Mouse (Mus musculus): ENCODE results near the gene Sctr. TPM values are rescaled to one million over a fixed set of nuclear protein-coding genes. Genes with fewer than 3 reads are reported as not detected.

Sctr gene
- polyA plus RNA-seq, 1 experiment from 2014 or later: not detected

DNA sequence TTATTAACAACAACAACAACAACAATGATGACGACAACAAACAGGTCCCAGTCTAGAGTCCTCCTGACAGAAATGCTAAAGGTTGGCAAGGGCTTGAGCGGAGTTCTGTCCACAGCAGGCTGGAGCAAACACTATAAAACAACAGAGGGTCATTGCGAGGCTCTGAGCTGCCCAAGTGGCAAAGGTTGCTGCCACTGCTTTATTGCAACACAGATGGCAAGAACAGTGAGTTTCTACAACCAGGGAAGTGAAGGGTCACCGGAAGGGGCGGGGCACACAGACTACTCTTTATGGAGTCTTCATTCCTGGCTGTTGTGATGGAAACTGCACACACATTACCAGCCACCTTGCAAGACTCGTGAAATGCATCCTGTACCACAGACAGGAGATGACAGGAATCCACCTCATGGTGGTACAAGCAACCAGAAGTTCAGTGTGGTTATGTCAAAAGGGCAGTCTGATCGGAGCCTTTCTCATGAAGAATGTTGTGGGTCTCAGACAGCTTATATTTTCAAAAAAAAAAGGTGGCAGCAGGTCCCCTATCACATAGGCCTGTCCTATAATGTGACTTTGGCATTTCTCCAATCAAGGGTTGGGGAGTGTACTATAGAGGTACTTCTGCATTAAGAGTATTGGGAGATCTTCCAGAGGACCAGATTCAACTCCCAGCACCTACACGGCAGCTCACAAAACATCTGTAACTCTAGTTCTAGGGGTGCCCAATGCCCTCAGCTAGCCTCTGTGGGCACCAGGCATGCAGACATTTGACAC lies 93.9 kb downstream of the Sctr start:
- H3K4me3 ChIP-seq: no peak overlapping the region
- H3K27ac ChIP-seq: no peak overlapping the region
- no peaks in the 10 kb centered on the region for H3K4me1 ChIP-seq
- H3K9me3 ChIP-seq: no peaks in the 10 kb centered on the region
- WGBS: 82% methylated on average over 8 of the region's 8 CpGs
- H3K36me3 ChIP-seq: no peaks in the 10 kb centered on the region
- H3K27me3 ChIP-seq (ENCODE audit: insufficient read depth, poor library complexity, severe bottlenecking): no peaks in the 10 kb centered on the region
- no peak for DNase-seq (ENCODE audit: low spot score)

GRCm38 (mm10) chr1:120101227-120101609 lies 94.5 kb downstream of the Sctr start:
- no peak overlapping the region for H3K4me3 ChIP-seq
- DNase-seq (ENCODE audit: low spot score): no peak
- 73% methylated on average over 3 of the region's 3 CpGs for WGBS
- H3K4me1 ChIP-seq: no peaks in the 10 kb centered on the region
- H3K27me3 ChIP-seq (ENCODE audit: insufficient read depth, poor library complexity, severe bottlenecking): no peaks in the 10 kb centered on the region
- no peaks in the 10 kb centered on the region for H3K9me3 ChIP-seq
- H3K27ac ChIP-seq: no peak overlapping the region
- H3K36me3 ChIP-seq: no peaks in the 10 kb centered on the region

- 82% methylated on average over 5 of the region's 5 CpGs for WGBS
- no peak for DNase-seq (ENCODE audit: low spot score)
- no peak overlapping the region for H3K27ac ChIP-seq
- no peaks in the 10 kb centered on the region for H3K36me3 ChIP-seq
- H3K4me3 ChIP-seq: no peak overlapping the region
- no peaks in the 10 kb centered on the region; the same call in 1 of the 2 replicates for H3K27me3 ChIP-seq (ENCODE audit: insufficient read depth, poor library complexity, severe bottlenecking)
- no peaks in the 10 kb centered on the region for H3K4me1 ChIP-seq
- H3K9me3 ChIP-seq: no peaks in the 10 kb centered on the region
These were observed 98.9 kb downstream of the Sctr start for GRCm38 (mm10) chr1:120105556-120105959.

DNA sequence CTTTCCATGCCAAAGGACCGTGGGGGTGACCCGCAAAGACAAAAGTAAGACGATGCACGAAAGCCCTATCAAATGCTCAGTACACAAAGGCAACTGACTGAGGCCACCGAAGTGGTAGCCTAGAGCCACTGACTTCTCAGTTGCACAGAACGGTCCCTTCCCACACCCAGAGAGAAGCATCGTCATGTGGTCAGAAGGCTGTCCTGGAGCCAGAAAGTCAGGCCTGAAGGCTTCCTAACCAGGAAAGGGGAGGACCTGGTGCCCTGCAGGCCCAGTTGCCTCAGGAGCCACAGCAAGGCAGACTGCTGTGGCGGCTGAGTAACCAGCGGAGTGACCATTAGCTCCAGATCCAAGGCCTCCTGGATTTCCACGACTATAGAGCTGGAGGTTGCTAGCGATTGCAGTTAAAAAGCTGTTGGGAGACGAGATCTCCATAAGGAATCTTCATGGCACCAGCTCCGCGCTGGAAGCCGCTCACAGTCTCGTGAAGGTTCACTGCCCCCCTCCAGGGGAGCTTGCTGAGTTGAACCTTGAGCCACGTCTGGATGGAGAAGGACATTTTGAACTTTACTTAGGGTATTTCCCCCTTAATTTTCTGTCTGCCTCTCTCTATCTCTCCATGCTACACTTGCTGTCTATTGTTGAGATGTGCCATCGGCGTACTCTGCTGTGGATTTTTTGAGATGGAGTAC lies 103.2 kb downstream of the Sctr start:
- Histone ChIP-seq H3K4me3 (no peak overlapping the region), H3K9me3 (peaks cover 7% of the 10 kb centered on the region), H3K4me1 (no peaks in the 10 kb centered on the region), H3K27me3 (ENCODE audit: insufficient read depth, poor library complexity, severe bottlenecking) (no peaks in the 10 kb centered on the region; the same call in 1 of the 2 replicates), H3K36me3 (peaks cover 32% of the 10 kb centered on the region), H3K27ac (no peak overlapping the region)
- 86% methylated on average over 19 of the region's 19 CpGs for WGBS
- DNase-seq (ENCODE audit: low spot score): no peak

- H3K27me3 ChIP-seq (ENCODE audit: insufficient read depth, poor library complexity, severe bottlenecking): no peaks in the 10 kb centered on the region; the same call in 1 of the 2 replicates
- WGBS: 80% methylated on average over 8 of the region's 8 CpGs
- H3K4me1 ChIP-seq: no peaks in the 10 kb centered on the region
- H3K4me3 ChIP-seq: no peak overlapping the region
- peaks cover 49% of the 10 kb centered on the region for H3K36me3 ChIP-seq
- H3K27ac ChIP-seq: no peak overlapping the region
- DNase-seq (ENCODE audit: low spot score): no peak
- H3K9me3 ChIP-seq: peaks cover 8% of the 10 kb centered on the region
These were observed 105.1 kb downstream of the Sctr start for GRCm38 (mm10) chr1:120111766-120112165.

DNA sequence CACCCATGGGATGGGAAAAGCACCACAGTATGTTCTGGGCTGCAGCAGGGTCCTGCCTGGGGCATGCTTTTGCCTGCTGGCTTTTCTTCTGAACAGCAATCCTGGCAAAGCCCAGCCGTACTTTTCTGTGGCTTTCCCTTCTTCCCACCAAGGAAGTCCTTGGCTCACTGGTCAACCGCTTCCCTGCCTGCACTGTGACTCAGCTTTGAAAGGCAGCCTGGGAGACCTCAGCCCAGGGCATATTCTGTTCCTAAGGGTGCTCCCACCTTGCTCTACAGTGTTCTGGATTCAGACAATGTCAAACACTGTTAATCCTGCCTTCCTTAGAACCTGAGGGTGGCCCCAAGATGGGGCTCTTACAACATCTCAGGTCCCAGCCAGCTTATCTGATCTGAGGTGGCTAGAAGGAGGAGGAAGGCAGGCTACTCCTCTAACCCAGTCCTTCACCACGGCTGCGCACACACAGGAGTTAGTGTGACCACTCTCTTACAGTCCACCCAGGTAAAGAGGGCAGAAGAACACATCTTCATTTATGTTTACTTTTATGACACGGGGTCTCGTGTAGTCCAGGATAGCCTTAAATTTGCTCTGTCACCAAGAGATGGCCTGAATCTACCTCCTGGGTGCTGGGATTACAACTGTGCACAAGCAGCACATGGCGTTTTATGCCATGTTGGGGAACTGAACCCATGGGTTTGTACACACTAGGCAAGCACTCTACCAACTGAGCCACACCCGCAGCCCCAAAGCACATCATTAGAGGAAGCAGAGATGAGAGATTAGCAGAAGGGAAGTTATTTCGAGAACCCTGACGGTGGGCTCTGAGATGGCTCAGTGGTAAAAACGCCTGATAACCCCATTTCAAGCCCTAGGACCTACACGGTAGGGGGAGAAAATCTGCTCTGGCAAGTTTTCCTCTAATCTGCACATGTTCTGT lies 105.8 kb downstream of the Sctr start:
- no peak overlapping the region for H3K27ac ChIP-seq
- peaks cover 8% of the 10 kb centered on the region for H3K9me3 ChIP-seq
- H3K4me3 ChIP-seq: no peak overlapping the region
- H3K27me3 ChIP-seq (ENCODE audit: insufficient read depth, poor library complexity, severe bottlenecking): no peaks in the 10 kb centered on the region; the same call in 1 of the 2 replicates
- no peak for DNase-seq (ENCODE audit: low spot score)
- 0 out of 2 replicates have a peak, but pooled peaks cover 5% of the 10 kb centered on the region for H3K4me1 ChIP-seq
- WGBS: 77% methylated on average over 12 of the region's 12 CpGs
- peaks cover 55% of the 10 kb centered on the region for H3K36me3 ChIP-seq

Other genes with a start within 250 kb of the Sctr start
- 3.7 and 4.7 TPM in 2 replicates for gene Ptpn4, start 169.3 kb upstream of the Sctr start, polyA plus RNA-seq (2016; fragmentation: Nextera tagmentation; extraction: Ambion mirVana)
- gene Tmem177, start 93.7 kb upstream of the Sctr start, polyA plus RNA-seq (2016; fragmentation: Nextera tagmentation; extraction: Ambion mirVana): 7.5 and 8.7 TPM in 2 replicates
- not detected in 2 replicates for gene Cfap221, start 9.7 kb upstream of the Sctr start, polyA plus RNA-seq (2016; fragmentation: Nextera tagmentation; extraction: Ambion mirVana)
- 17.5 and 22.5 TPM in 2 replicates for gene Tmem37, start 67.2 kb downstream of the Sctr start, polyA plus RNA-seq (2016; fragmentation: Nextera tagmentation; extraction: Ambion mirVana)
- 647 and 658 TPM in 2 replicates for gene Dbi, start 114.2 kb downstream of the Sctr start, polyA plus RNA-seq (2016; fragmentation: Nextera tagmentation; extraction: Ambion mirVana)
- 13.0 and 15.0 TPM in 2 replicates for gene 3110009E18Rik, start 114.3 kb downstream of the Sctr start, polyA plus RNA-seq (2016; fragmentation: Nextera tagmentation; extraction: Ambion mirVana)

Measured in heart, embryonic 10.5 days (tissue).